Mouse (Mus musculus) hindbrain, embryonic 14.5 days (tissue): ENCODE measurements around the gene Rpl3. TPM values are rescaled to one million over a fixed set of nuclear protein-coding genes. Genes with fewer than 3 reads are reported as not detected.
A peak's percentile ranks its signal among the peaks of the same experiment; 100 is the strongest.

Experiments
- ATAC-seq: fragments of 200-750 bp; cut with Nextera tagmentation; 2 replicates; pipeline ENCODE4 v1.8.0; 2017; ENCODE audit warnings: moderate number of reproducible peaks, mild to moderate bottlenecking, moderate TSS enrichment, moderate library complexity; ENCODE audit not compliant: low FRiP score
- DNase-seq: peaks from one replicate; pipeline ENCODE4 v3.0.0-alpha.2; 2015; ENCODE audit warnings: low spot score
- H3K27ac ChIP-seq: fragments of 300-500 bp; sonication (generic); 2 replicates; pipeline ENCODE4 v1.5.1; 2014; ENCODE audit warnings: mild to moderate bottlenecking, moderate library complexity
- H3K27me3 ChIP-seq: fragments of 300-500 bp; sonication (generic); 2 replicates; pipeline ENCODE4 v1.6.1; 2014; ENCODE audit warnings: mild to moderate bottlenecking, low read length, mixed read lengths; ENCODE audit not compliant: control insufficient read depth, insufficient read depth
- H3K36me3 ChIP-seq: fragments of 300-500 bp; sonication (generic); replicated peaks from 2 replicates; pipeline ENCODE4 v1.6.1; 2014; ENCODE audit not compliant: control insufficient read depth, insufficient read depth
- H3K4me1 ChIP-seq: fragments of 300-500 bp; sonication (generic); replicated peaks from 2 replicates; pipeline ENCODE4 v1.6.1; 2014; ENCODE audit warnings: antibody characterized with exemption, low read length, mixed read lengths; ENCODE audit not compliant: control insufficient read depth, insufficient read depth
- H3K4me2 ChIP-seq: fragments of 300-500 bp; sonication (generic); replicated peaks from 2 replicates; pipeline ENCODE4 v1.6.1; 2014; ENCODE audit warnings: mild to moderate bottlenecking, moderate library complexity
- H3K4me3 ChIP-seq: fragments of 300-500 bp; sonication (generic); replicated peaks from 2 replicates; pipeline ENCODE4 v1.5.1; 2014; ENCODE audit warnings: mild to moderate bottlenecking, low read length
- H3K9ac ChIP-seq: fragments of 300-500 bp; sonication (generic); 2 replicates; pipeline ENCODE4 v1.6.1; 2014
- H3K9me3 ChIP-seq: fragments of 300-500 bp; sonication (generic); 2 replicates; pipeline ENCODE4 v1.6.1; 2016; ENCODE audit warnings: low read length; ENCODE audit not compliant: control insufficient read depth
- WGBS: fragments of 180-500 bp; shearing (Covaris S2); extraction: QIAGEN DNeasy Blood & Tissue Kit; methylation state at CpG from one replicate; pipeline ENCODE4 v1.1.7; 2014; 5-methylcytosine and 5-hydroxymethylcytosine counted together
- polyA plus RNA-seq: library from polyadenylated mRNA; unstranded; fragments of >200 nt; fragmentation: Nextera tagmentation; extraction: Ambion mirVana; gene quantifications from 2 replicates; pipeline ENCODE4 v1.2.1, GENCODE M21; 2014

The Rpl3 gene
- polyA plus RNA-seq, 1 experiment from 2014 or later: 734 TPM

GRCm38 (mm10) chr15:80076338-80077136, 15.1 kb downstream of the Rpl3 start:
- Histone ChIP-seq H3K27me3 (no peaks in the 10 kb centered on the region), H3K4me2 (no peak overlapping the region), H3K27ac (no peak overlapping the region), H3K4me3 (no peak overlapping the region), H3K4me1 (peaks cover 9% of the 10 kb centered on the region), H3K9me3 (no peaks in the 10 kb centered on the region), H3K9ac (no peak overlapping the region), H3K36me3 (peaks cover 51% of the 10 kb centered on the region)
- DNase-seq (peak; percentile 88), ATAC-seq (no peak)
- 8% methylated on average over 2 of the region's 2 CpGs for WGBS

GRCm38 (mm10) chr15:80075733-80076337, 15.8 kb downstream of the Rpl3 start:
- no peaks in the 10 kb centered on the region for H3K27me3 ChIP-seq
- H3K27ac ChIP-seq: no peak overlapping the region
- no peaks in the 10 kb centered on the region for H3K9me3 ChIP-seq
- H3K4me3 ChIP-seq: no peak overlapping the region
- peaks cover 2% of the 10 kb centered on the region for H3K4me1 ChIP-seq
- no peak for DNase-seq
- H3K4me2 ChIP-seq: no peak overlapping the region
- ATAC-seq: no peak
- H3K36me3 ChIP-seq: peaks cover 44% of the 10 kb centered on the region
- WGBS: 36% methylated on average over 5 of the region's 5 CpGs
- no peak overlapping the region for H3K9ac ChIP-seq

- H3K27me3 ChIP-seq: no peaks in the 10 kb centered on the region
- no peak overlapping the region for H3K27ac ChIP-seq
- 57% methylated on average over 3 of the region's 3 CpGs for WGBS
- no peaks in the 10 kb centered on the region for H3K4me1 ChIP-seq
- DNase-seq: no peak
- H3K36me3 ChIP-seq: peaks cover 40% of the 10 kb centered on the region
- no peak for ATAC-seq
- H3K4me3 ChIP-seq: no peak overlapping the region
- H3K4me2 ChIP-seq: no peak overlapping the region
- no peaks in the 10 kb centered on the region for H3K9me3 ChIP-seq
- no peak overlapping the region for H3K9ac ChIP-seq
These were observed 16.3 kb downstream of the Rpl3 start for GRCm38 (mm10) chr15:80075374-80075694.

- ATAC-seq: no peak
- no peak overlapping the region for H3K4me3 ChIP-seq
- peaks cover 35% of the 10 kb centered on the region for H3K36me3 ChIP-seq
- no peaks in the 10 kb centered on the region for H3K27me3 ChIP-seq
- 73% methylated on average over 6 of the region's 6 CpGs for WGBS
- H3K9me3 ChIP-seq: no peaks in the 10 kb centered on the region
- H3K27ac ChIP-seq: no peak overlapping the region
- no peak overlapping the region for H3K4me2 ChIP-seq
- no peaks in the 10 kb centered on the region for H3K4me1 ChIP-seq
- DNase-seq: no peak
- H3K9ac ChIP-seq: no peak overlapping the region
These were observed 16.9 kb downstream of the Rpl3 start for GRCm38 (mm10) chr15:80074663-80075373.

- no peak overlapping the region for H3K4me2 ChIP-seq
- no peaks in the 10 kb centered on the region for H3K27me3 ChIP-seq
- no peaks in the 10 kb centered on the region for H3K4me1 ChIP-seq
- H3K36me3 ChIP-seq: peaks cover 19% of the 10 kb centered on the region
- no peak overlapping the region for H3K9ac ChIP-seq
- no peak overlapping the region for H3K4me3 ChIP-seq
- H3K27ac ChIP-seq: no peak overlapping the region
- H3K9me3 ChIP-seq: no peaks in the 10 kb centered on the region
- ATAC-seq (no peak), DNase-seq (no peak)
- 97% methylated on average over 1 of the region's 1 CpGs for WGBS
These were observed 18.4 kb downstream of the Rpl3 start for GRCm38 (mm10) chr15:80073256-80073621.

- 76% methylated on average over 7 of the region's 7 CpGs for WGBS
- DNase-seq (no peak), ATAC-seq (no peak)
- Histone ChIP-seq H3K4me1 (no peaks in the 10 kb centered on the region), H3K9ac (no peak overlapping the region), H3K27me3 (no peaks in the 10 kb centered on the region), H3K36me3 (peaks cover 14% of the 10 kb centered on the region), H3K4me3 (no peak overlapping the region), H3K4me2 (no peak overlapping the region), H3K9me3 (no peaks in the 10 kb centered on the region), H3K27ac (no peak overlapping the region)
These were observed 19.0 kb downstream of the Rpl3 start for GRCm38 (mm10) chr15:80072579-80073255.

GRCm38 (mm10) chr15:80071951-80072437, 19.7 kb downstream of the Rpl3 start:
- peaks cover 7% of the 10 kb centered on the region; the same call in 1 of the 2 replicates for H3K36me3 ChIP-seq
- H3K9ac ChIP-seq: no peak overlapping the region
- ATAC-seq (no peak), DNase-seq (no peak)
- no peak overlapping the region for H3K4me2 ChIP-seq
- no peaks in the 10 kb centered on the region for H3K4me1 ChIP-seq
- WGBS: 45% methylated on average over 9 of the region's 9 CpGs
- H3K4me3 ChIP-seq: no peak overlapping the region
- no peaks in the 10 kb centered on the region for H3K9me3 ChIP-seq
- no peaks in the 10 kb centered on the region for H3K27me3 ChIP-seq
- H3K27ac ChIP-seq: no peak overlapping the region

- Histone ChIP-seq H3K4me1 (no peaks in the 10 kb centered on the region), H3K9me3 (no peaks in the 10 kb centered on the region), H3K36me3 (no peaks in the 10 kb centered on the region), H3K4me3 (no peak overlapping the region), H3K9ac (no peak overlapping the region), H3K4me2 (no peak overlapping the region), H3K27me3 (no peaks in the 10 kb centered on the region), H3K27ac (no peak overlapping the region)
- ATAC-seq (no peak), DNase-seq (no peak)
- WGBS: 62% methylated on average over 8 of the region's 8 CpGs
These were observed 21.5 kb downstream of the Rpl3 start for GRCm38 (mm10) chr15:80070095-80070644.

- Histone ChIP-seq H3K27me3 (no peaks in the 10 kb centered on the region), H3K9ac (no peak overlapping the region), H3K4me2 (no peak overlapping the region), H3K4me3 (no peak overlapping the region), H3K4me1 (no peaks in the 10 kb centered on the region), H3K27ac (no peak overlapping the region), H3K9me3 (no peaks in the 10 kb centered on the region), H3K36me3 (no peaks in the 10 kb centered on the region)
- WGBS: 61% methylated on average over 4 of the region's 4 CpGs
- DNase-seq (no peak), ATAC-seq (no peak)
These were observed 22.5 kb downstream of the Rpl3 start for GRCm38 (mm10) chr15:80069171-80069570.
